Mouse (Mus musculus) thymus, postnatal 10 days (tissue): ENCODE results near the gene Pradc1.

Experiments
- DNase-seq, 2 experiments: peaks; one replicate each; pipeline ENCODE4 v3.0.0; 2021; ENCODE audit warnings: low spot score in 2 of 2

The Pradc1 gene

DNA sequence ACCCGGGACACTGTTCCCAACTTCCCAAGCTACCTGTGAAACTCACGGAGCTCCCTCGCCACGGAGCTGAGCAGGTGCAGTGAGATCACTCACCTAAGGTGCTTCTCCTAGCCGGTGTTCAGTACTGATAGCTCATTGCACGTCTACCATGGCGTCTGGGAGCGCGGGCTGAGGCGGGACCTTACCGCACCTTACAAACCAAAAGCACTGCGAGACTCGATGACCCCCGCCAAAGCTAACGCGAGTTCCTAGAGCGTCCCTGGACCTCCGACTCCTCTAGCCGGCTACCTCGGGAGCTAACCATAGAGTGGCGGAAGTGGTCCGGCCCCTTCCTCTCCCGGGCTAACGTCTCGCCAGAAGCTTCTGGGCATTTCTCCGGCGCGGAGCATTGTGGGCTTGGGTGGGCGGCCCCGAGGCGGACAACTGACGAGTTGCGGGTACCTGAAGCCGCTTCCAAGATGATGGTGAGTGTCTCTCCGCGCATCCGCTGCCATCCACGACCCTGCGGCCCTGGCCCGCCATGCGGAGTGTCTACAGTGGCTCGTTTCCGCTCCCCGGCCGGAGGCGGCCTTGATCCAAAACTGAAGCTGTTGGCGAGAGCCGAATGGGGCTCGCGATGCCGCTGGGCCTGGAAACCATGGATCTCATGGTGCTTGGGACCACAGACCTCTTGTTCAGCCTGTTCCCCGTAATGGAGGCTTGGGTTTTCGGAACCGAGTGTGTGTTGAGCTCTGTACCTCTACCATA, at the start of gene Pradc1:
TSS of gene Pradc1 (minus strand) at position 307 of the 747 bp plus-strand sequence.
- DNase-seq, result peak; percentile 90 to 91

DNA sequence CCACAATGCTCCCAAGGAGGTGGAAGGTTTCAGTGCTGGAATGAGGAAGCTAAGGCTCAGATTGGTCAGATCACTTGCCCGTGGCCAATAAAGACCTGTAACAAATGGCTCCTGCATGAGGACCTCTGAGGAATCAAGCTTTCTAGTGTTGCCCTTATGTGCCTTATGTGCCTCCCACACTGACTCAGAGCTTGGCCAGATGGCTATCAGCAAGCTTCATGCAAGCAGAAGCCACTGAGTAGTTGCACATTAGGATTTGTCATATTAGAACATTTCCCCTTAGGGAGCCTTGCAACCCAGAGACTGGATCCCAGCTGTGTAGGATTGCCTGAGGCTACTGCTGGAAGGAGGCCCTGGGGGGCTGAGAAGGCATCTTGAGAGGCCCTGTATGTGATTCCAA, 48.6 kb upstream of the Pradc1 start:
- DNase-seq, result no peak

DNA sequence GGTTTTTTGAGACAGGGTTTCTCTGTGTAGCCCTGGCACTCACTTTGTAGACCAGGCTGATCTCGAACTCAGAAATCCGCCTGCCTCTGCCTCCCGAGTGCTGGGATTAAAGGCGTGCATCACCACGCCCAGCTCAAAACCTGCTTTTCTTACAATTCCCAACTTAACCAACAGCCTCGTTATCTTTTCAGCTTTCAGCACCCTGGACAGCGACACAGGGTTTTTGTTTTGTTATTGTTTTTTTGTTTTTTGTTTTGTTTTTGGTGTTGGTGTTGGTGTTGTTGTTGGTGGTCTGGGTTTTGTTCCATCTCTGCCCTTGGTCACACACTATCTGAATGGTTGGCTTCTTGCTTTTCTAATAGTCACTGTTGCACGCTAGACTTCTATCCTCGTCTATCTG, 46.4 kb upstream of the Pradc1 start:
- DNase-seq, result no peak

DNA sequence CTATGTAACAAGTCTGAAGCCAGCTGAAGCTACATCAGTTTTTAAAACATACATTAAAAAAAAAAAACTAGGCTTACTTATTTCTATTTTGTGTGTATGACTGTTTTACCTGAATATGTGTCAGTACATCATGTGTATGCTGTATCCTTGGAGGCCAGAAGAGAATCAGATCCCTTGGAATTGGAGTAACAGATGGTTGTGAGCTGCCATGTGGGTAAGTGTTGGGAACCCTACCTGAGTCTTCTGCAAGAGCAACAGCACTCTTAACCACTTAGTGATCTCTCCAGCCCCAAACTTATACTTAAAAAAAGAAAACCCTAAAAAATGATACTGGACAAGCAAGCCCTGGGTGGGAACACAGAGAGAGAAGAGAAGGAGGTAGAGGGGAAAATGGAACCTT, 45.2 kb upstream of the Pradc1 start:
- no peak for DNase-seq

DNA sequence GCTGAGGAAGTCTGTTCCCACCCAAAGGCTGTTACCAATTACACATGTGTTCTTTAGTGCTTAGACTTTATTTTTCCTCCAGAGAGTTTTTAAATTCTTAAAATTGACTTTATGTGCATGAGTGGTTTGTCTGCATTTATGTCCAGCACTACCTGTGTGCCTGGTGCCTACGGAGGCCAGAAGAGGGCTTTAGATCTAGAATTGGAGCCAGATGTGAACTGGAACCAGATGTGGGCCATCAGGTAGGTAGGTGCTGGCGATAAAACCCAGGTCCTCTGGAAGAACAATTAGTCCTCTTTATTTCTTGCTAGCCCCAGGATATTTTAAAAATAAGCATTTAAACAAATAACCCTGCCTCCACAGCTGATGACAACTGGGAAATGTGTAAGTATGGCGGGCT, 39.8 kb upstream of the Pradc1 start:
- DNase-seq, result no peak

DNA sequence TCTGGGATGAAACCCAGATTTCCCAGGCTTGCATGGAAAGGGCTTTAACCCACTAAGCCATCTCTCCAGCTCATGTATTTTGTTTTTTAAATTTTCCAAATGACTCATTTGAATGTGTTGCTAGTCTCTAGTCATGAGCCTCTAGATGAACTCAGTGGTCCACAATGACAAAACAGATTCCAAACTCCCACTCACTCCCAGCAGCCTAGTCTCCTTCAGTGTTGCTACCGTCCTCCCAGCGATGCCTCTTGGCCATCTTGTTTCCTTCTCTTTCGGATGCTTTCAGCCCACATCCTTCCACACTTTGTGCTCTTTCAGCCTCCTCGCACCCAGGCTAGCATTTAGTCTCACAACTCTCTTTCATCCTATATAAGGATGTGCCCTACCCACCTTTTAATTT, 38.5 kb upstream of the Pradc1 start:
- no peak for DNase-seq

DNA sequence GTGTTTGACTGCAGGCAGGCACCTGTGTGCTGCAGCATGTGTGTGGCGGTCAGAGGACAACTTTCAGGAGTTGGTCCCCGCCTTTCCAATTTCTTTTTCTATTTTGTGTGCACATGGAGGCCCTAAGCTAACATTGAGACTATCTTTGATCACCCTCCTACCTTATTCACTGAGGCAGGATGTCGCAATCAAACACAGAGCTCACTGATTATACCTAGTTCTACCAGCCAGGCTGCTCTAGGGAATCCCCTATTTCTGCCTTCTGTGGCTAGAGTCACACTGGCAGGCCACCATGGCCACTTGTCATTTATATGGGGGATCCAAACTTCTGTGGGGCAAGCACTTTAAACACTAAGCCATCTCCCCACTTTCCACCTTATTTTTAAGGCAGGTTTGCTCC, 37.9 kb upstream of the Pradc1 start:
- DNase-seq, result no peak

DNA sequence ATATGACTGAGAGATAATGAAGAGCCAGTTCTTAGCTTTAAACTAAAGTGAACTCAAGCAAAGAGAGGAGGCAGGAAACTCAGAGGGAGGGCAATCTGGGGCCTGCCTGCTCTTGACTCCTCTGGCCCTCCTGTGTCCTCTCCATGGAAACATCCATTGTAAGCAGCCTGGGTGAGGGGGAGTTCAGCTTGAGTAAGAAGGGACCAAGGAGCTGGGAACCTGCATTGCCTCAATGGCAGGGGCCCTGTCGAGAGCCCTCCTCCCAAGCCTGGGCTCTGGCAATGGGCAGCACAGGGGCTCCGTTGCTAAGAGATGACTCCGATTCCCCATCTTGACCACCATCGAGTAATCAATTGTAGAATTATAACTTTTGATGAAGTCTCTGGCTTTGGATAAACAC, 36.7 kb upstream of the Pradc1 start:
- no peak for DNase-seq

DNA sequence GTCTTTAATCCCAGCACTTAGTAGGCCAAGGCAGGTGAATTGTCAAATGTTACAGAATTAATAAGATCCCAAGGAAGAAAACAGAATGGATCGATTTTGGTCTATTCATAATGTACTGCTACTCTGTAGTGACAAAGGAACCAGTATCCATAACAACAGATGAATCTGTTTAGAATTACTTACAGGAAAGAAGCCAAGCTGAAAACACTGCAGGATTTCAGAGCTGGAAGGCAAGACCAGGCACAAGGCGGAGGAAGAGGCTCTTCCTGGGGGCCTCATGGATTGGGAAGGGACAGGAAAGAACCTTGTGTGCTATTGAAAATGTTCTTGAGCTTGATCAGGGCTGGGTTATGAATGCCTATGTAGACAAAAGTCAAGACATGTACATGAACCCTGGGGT, 34.0 kb upstream of the Pradc1 start:
- DNase-seq, result no peak

DNA sequence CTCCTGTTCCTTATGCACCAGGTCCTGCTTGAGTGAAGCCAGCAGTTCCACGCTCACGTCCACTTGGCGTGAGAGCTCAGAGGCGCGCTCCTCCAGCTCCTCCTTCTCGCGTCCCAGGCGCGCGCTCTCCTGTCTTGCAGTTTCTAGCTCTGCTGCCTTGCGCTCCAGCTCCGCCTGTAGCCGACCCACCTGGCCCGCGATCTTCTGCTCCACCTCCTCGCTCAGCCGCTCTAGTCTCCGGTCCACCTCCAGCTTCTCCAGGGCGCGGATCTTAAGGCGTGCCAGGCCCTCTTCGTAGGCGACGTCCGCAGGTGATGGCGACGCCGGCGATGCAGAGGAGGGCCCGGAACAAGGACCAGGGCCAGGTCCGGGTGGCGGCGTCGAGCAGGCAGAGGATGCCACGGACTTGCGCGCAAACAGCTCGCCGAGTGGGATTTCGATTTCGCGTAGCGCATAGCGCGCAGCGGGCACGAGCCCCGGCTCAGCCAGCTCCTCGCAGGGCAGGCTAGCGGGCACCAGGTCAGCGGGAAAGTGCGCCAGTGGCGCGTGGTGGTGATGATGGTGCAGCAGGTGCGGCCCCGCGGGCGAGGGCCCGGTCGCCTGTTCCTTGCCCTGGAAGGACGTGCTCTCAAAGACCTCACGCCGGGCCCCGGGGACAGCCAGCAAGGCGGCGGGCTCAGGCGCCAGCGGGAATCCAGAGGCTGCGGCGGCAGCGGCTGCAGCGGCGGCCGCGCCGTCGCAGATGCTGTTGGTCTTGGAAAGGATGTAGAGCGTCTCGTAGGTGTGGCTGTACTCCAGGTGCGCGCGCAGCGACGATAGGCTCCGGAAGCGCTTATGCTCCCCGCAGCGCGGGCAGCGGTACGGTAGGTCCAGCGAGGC, 32.3 kb upstream of the Pradc1 start:
- DNase-seq, result peak in 1 of 2 experiments; percentile 15

DNA sequence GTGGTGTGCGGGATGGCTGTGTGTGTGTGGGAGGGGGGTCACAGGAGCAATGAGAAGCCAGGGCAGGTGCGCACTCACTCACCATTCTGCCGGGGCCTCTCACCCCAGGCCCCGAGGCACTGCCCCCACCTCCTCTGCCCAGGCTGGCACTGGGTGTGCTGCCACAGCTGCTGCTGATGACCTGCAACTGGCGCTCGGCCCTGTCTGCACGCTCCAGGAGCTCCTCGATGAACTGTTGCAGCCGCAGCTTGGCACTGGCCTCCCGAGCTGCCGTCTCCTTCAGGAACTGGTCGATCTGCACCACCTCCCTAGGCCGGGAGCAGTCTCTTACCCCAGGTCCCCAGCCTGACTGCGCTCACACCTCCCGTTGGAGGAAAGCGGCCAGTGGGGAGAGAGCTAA, 28.9 kb upstream of the Pradc1 start:
- DNase-seq, result no peak

DNA sequence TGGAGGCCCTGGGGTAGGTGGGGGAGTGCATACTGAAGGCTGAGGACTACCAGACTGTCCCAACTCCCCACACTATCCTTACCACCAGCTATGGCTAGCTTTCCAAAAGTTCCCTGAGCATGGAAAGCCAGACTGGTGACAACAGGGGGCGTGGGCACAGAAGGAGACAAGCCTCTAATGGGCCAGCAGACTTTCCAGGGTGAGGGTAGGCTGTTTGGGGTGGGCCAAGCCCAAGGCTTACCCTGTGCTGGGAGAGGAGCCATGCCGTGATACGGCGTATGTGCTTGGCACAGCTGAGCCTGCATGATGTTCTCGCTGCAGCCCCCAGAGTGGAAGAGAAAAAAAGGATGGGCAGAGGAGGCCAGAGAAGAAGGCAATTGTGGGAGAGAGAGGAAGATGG, 28.2 kb upstream of the Pradc1 start:
- DNase-seq, result no peak

DNA sequence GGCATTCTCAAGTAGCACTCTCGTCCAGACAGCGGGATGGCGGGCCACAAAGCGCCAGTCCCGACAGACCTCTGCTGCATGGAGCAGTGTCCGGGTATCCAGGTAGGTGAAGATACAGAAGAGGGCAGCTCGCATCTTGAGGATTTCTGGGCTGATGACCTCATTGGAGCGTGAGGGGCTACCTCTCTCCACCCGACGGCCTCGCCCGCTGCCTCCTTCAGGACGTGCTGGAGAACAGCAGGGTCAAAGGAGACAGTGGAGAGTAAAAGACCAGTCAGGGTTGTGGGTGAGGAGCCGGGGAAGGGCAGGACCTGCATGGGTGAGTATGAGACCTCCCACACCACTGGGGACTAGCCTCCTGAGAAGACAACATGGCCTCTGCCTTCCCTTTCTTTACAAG, 26.6 kb upstream of the Pradc1 start:
- DNase-seq, result no peak

DNA sequence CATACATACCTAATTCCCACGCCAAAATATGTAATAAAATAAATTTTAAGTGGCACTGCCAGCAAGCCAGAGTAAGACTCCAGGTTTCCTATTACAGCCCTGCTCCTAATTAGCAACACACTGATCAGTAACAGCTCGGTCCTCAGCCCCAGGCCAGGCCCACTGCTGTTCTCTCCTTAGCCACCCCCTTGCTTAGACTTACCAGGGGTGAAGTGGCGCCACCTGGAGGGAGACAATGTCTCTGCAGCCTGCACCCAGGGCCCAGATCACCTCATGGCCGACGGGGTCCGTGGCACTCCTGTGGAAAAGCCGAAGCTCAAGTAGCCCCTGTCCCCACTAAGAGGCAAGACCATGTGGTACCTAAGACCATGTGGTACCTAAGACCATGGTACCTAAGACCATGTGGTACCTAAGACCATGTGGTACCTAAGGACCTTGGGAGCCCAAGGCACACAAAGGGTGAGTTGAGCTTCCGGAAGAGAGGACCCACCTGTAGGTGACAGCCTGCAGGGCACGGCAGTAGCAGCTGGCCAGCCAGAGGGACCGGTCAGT, 25.7 kb upstream of the Pradc1 start:
- peak in 1 of 2 experiments; percentile 35 for DNase-seq

DNA sequence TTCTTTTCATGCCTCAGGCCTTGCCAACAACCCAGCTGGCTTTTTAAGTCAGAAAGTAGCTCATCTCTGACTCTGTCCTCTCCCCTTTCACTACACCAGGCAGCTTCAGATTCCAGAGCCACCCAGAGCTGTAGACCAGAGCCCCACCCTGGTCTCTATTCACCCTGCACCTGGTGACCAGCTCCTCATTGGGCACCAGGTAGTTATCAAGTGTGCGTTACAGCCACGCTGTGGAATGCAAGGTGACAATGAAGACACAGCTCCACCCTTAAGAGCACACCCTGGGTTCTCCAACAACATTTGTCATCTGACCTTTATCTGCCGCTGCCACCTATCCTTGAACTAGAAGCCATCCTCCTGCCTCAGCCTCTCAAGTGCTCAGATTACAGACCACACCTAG, 23.8 kb upstream of the Pradc1 start:
- DNase-seq, result no peak

DNA sequence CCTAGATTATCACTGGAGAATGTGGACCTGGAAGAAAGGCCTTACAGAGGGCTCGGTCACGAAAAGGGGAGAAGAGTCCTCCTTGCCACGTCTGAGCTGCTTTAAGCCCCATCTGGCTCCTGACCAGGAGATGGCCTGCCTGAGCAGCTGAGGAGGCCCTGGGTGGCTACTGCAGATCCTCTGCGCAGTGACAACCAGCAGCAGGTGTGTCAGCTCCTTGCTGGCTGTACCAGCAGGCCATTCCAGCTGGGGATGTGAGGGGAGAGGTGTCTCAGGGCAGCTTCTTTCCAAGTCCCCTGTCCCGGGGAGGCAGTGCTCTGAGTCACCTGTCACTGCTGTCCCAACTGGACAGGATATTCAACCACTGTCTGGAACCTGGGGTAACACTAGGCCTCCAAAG, 20.8 kb upstream of the Pradc1 start:
- no peak for DNase-seq

DNA sequence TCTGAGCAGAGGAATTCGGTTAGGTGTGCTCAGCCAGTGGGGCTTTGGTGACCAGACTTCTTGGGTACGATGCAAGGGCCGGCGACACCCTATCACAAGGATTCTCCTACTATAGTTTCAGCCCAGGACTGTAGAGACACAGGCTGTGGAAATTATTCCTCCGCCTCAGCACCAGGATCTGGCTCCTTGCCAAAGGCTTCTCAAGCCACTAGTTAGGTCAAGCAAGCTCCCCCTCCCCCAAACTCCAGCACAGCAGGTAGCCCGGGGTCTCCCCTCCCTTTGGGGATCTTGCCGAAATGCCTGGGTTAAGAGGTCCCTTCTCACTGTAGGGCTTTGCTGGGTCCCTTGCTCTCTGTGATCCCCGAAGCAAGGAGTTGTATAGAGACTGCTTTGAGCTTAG, 20.2 kb upstream of the Pradc1 start:
- no peak for DNase-seq

DNA sequence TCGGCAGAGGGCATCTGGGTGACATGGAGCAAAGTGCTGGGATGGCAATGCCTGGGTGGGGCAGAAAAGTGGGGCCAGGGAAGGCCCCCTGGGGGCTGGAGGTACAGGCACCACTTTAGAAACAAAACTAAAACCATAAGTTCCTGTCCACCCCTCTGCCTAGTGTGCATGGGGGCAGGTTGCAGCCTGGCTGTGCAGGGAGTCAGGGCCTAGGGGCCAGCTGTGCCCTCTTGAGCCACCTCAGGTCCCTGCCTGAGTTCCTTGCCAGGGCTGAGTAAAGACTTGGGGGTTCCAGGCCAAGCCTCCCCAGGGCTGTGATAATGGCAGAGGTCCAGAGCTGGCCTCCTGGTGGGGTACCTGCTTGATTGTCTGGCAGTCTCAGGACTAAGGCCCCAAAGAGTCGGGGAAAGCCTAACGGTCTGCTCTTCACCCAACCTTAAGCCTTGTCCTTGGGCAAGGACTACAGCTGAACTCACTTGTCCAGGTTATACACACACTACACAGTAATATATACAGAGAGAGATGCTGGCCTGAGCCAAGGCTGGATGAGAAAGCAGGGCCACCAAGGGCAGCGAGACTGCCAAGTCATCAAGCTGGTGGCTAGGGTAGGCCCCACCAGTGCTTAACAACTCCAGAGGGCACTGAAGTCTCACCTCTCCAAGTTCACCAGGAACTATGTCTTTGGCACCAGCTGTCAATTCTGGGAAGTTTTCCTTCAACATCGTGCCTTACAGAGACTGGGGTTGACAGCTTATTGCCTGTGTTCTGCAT, 18.1 kb upstream of the Pradc1 start:
- DNase-seq, result no peak

DNA sequence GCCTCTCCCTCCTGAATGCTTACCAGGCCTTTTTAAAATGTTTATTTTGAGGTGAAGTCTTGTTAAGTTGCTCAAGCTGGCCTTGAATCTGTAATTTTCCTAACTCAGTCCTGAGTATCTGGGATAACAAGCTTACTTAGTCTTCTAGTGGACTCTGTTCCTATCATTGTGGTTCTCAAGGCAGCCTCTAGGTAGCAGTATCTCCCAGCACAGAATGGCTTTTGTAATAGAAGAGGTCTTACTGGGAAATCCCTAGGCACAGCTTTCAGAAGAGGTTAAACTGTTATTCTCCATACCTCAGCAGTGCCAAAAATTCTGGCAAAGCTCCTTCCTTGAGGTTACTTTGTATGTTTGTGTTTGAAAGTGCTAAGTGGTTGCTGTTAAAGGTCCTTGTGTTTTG, 13.6 kb upstream of the Pradc1 start:
- no peak for DNase-seq

DNA sequence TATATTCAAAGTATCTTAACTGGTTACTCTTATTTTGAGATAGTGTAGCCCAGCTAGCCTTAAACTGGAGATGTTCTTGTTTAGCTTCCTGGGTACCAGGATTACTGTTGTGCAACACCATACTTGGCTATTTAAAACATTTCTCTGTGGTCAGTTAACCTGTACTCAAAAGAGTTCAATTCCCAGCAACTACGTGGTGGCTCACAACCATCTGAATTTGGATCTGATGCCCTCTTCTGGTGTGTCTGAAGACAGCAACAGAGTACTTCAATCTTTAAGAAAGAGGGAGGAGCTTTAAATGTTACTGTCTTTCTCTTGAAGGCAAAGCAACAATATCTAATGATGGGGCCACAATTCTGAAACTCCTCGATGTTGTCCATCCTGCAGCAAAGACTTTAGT, 7.9 kb upstream of the Pradc1 start:
- no peak for DNase-seq

DNA sequence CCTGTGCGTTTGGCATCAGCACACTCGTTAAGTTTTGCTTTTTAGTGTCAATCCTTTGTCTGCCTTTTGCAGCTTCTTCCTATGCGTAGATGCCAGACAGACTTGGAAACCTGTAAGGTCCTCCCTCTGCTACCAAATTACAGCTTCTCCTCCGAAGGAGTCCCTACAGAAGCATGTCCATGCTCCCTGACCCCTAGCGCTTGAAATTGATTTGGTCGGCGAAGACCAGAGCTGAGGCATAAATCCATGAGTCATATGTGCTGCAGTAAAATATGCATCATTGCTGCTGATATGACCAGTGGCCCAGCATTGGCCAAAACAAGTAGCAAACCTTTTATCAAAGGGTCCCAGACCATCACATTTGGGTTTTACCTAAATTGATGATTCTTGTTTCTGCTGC, 1.0 kb upstream of the Pradc1 start:
- no peak for DNase-seq

DNA sequence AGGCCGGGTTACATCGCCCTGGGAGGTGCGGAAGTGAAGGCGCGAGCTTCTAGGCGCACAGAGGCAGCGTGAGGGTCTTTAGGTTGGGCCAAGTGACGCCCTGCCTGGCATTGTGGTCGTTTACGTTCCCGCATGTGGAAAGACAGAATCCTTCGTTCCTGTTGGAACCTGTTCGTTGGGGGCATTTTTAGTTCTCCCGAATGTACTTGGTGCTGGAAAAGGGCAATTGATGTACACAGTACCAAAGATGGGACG, 568 bp upstream of the Pradc1 start:
- no peak for DNase-seq
